Mouse (Mus musculus) embryonic facial prominence, embryonic 10.5 days (tissue): Measurements from ENCODE around the gene Spon1. TPM values are rescaled to one million over a fixed set of nuclear protein-coding genes. Genes with fewer than 3 reads are reported as not detected.
A peak's percentile ranks its signal among the peaks of the same experiment; 100 is the strongest.

Experiments used
- DNase-seq: peaks from one replicate; pipeline ENCODE4 v3.0.0-alpha.2; 2017; ENCODE audit warnings: low spot score
- H3K27ac ChIP-seq: fragments of 300-500 bp; sonication (generic); replicated peaks from 2 replicates; pipeline ENCODE4 v1.5.1; 2016; ENCODE audit warnings: mild to moderate bottlenecking
- H3K27me3 ChIP-seq: fragments of 300-500 bp; sonication (generic); replicated peaks from 2 replicates; pipeline ENCODE4 v1.6.1; 2016; ENCODE audit warnings: low read depth, mild to moderate bottlenecking; ENCODE audit not compliant: poor library complexity, severe bottlenecking
- H3K36me3 ChIP-seq: fragments of 300-500 bp; sonication (generic); replicated peaks from 2 replicates; pipeline ENCODE4 v1.6.1; 2016; ENCODE audit warnings: mild to moderate bottlenecking, moderate library complexity
- H3K4me1 ChIP-seq: fragments of 300-500 bp; sonication (generic); 2 replicates; pipeline ENCODE4 v1.6.1; 2016
- H3K4me3 ChIP-seq: fragments of 300-500 bp; sonication (generic); 2 replicates; pipeline ENCODE4 v1.5.1; 2016; ENCODE audit warnings: mild to moderate bottlenecking, moderate library complexity
- H3K9me3 ChIP-seq: fragments of 300-500 bp; sonication (generic); 2 replicates; pipeline ENCODE4 v1.6.1; 2016; ENCODE audit warnings: mild to moderate bottlenecking
- WGBS: fragments of 180-500 bp; shearing (Covaris S2); methylation state at CpG from one replicate; pipeline ENCODE4 v1.1.7; 2016; 5-methylcytosine and 5-hydroxymethylcytosine counted together
- polyA plus RNA-seq: library from polyadenylated mRNA; unstranded; fragments of >200 nt; fragmentation: Nextera tagmentation; extraction: Ambion mirVana; gene quantifications from 2 replicates; pipeline ENCODE4 v1.2.1, GENCODE M21; 2016

The Spon1 gene
- polyA plus RNA-seq, 1 experiment from 2014 or later: 22.3 TPM

- no peak overlapping the region for H3K4me3 ChIP-seq
- no peak for DNase-seq
- no peaks in the 10 kb centered on the region for H3K36me3 ChIP-seq
- WGBS: 81% methylated on average over 4 of the region's 4 CpGs
- no peaks in the 10 kb centered on the region for H3K27me3 ChIP-seq
- no peak overlapping the region for H3K27ac ChIP-seq
- H3K9me3 ChIP-seq: no peaks in the 10 kb centered on the region
- H3K4me1 ChIP-seq: peaks cover 17% of the 10 kb centered on the region
These were observed 89.6 kb downstream of the Spon1 start for GRCm38 (mm10) chr7:113855396-113855795.

GRCm38 (mm10) chr7:113856067-113856466, 90.3 kb downstream of the Spon1 start:
- no peak for DNase-seq
- no peaks in the 10 kb centered on the region for H3K36me3 ChIP-seq
- H3K27ac ChIP-seq: no peak overlapping the region
- H3K27me3 ChIP-seq: no peaks in the 10 kb centered on the region
- peaks cover 10% of the 10 kb centered on the region for H3K4me1 ChIP-seq
- H3K9me3 ChIP-seq: no peaks in the 10 kb centered on the region
- H3K4me3 ChIP-seq: no peak overlapping the region
- WGBS: 67% methylated on average over 3 of the region's 3 CpGs

- Histone ChIP-seq H3K27ac (no peak overlapping the region), H3K4me1 (no peaks in the 10 kb centered on the region), H3K36me3 (no peaks in the 10 kb centered on the region), H3K27me3 (no peaks in the 10 kb centered on the region), H3K9me3 (no peaks in the 10 kb centered on the region), H3K4me3 (no peak overlapping the region)
- WGBS: 63% methylated on average over 5 of the region's 5 CpGs
- DNase-seq: no peak
These were observed 93.7 kb downstream of the Spon1 start for GRCm38 (mm10) chr7:113859480-113859881.

- DNase-seq: no peak
- Histone ChIP-seq H3K27me3 (no peaks in the 10 kb centered on the region), H3K36me3 (no peaks in the 10 kb centered on the region), H3K9me3 (no peaks in the 10 kb centered on the region), H3K4me1 (no peaks in the 10 kb centered on the region), H3K4me3 (no peak overlapping the region), H3K27ac (no peak overlapping the region)
- WGBS: 93% methylated on average over 4 of the region's 4 CpGs
These were observed 96.2 kb downstream of the Spon1 start for GRCm38 (mm10) chr7:113861964-113862363.

GRCm38 (mm10) chr7:113872846-113873245, 107.0 kb downstream of the Spon1 start:
- Histone ChIP-seq H3K4me1 (no peaks in the 10 kb centered on the region), H3K27me3 (no peaks in the 10 kb centered on the region), H3K27ac (no peak overlapping the region), H3K36me3 (no peaks in the 10 kb centered on the region), H3K9me3 (no peaks in the 10 kb centered on the region), H3K4me3 (no peak overlapping the region)
- WGBS: 83% methylated on average over 1 of the region's 1 CpGs
- no peak for DNase-seq

GRCm38 (mm10) chr7:113877451-113877850, 111.7 kb downstream of the Spon1 start:
- WGBS: 91% methylated on average over 4 of the region's 4 CpGs
- Histone ChIP-seq H3K9me3 (no peaks in the 10 kb centered on the region), H3K27me3 (no peaks in the 10 kb centered on the region), H3K36me3 (no peaks in the 10 kb centered on the region), H3K4me3 (no peak overlapping the region), H3K4me1 (peaks cover 5% of the 10 kb centered on the region; the same call in 1 of the 2 replicates), H3K27ac (no peak overlapping the region)
- DNase-seq: no peak

- 91% methylated on average over 5 of the region's 5 CpGs for WGBS
- no peak for DNase-seq
- no peaks in the 10 kb centered on the region for H3K36me3 ChIP-seq
- no peaks in the 10 kb centered on the region for H3K9me3 ChIP-seq
- H3K27ac ChIP-seq: no peak overlapping the region
- H3K4me1 ChIP-seq: peaks cover 5% of the 10 kb centered on the region; the same call in 1 of the 2 replicates
- no peak overlapping the region for H3K4me3 ChIP-seq
- H3K27me3 ChIP-seq: no peaks in the 10 kb centered on the region
These were observed 112.1 kb downstream of the Spon1 start for GRCm38 (mm10) chr7:113877926-113878325.

GRCm38 (mm10) chr7:113879085-113879501, 113.3 kb downstream of the Spon1 start:
- peaks cover 5% of the 10 kb centered on the region; the same call in 1 of the 2 replicates for H3K4me1 ChIP-seq
- WGBS: 69% methylated on average over 7 of the region's 7 CpGs
- no peak overlapping the region for H3K27ac ChIP-seq
- H3K36me3 ChIP-seq: no peaks in the 10 kb centered on the region
- no peak overlapping the region for H3K4me3 ChIP-seq
- no peaks in the 10 kb centered on the region for H3K9me3 ChIP-seq
- DNase-seq: peak; percentile 18
- H3K27me3 ChIP-seq: no peaks in the 10 kb centered on the region

GRCm38 (mm10) chr7:113880021-113880420, 114.2 kb downstream of the Spon1 start:
- Histone ChIP-seq H3K27me3 (no peaks in the 10 kb centered on the region), H3K9me3 (no peaks in the 10 kb centered on the region), H3K4me3 (no peak overlapping the region), H3K4me1 (peaks cover 5% of the 10 kb centered on the region; the same call in 1 of the 2 replicates), H3K36me3 (no peaks in the 10 kb centered on the region), H3K27ac (no peak overlapping the region)
- 95% methylated on average over 3 of the region's 3 CpGs for WGBS
- no peak for DNase-seq

- peaks cover 4% of the 10 kb centered on the region for H3K9me3 ChIP-seq
- no peaks in the 10 kb centered on the region for H3K27me3 ChIP-seq
- WGBS: 96% methylated on average over 2 of the region's 2 CpGs
- no peak for DNase-seq
- 0 out of 2 replicates have a peak, but pooled peaks cover 4% of the 10 kb centered on the region for H3K36me3 ChIP-seq
- H3K27ac ChIP-seq: no peak overlapping the region
- H3K4me1 ChIP-seq: no peaks in the 10 kb centered on the region
- no peak overlapping the region for H3K4me3 ChIP-seq
These were observed 125.0 kb downstream of the Spon1 start for GRCm38 (mm10) chr7:113890782-113891181.

- Histone ChIP-seq H3K4me1 (no peaks in the 10 kb centered on the region), H3K4me3 (no peak overlapping the region), H3K27me3 (no peaks in the 10 kb centered on the region), H3K27ac (no peak overlapping the region), H3K36me3 (peaks cover 4% of the 10 kb centered on the region; the same call in 1 of the 2 replicates), H3K9me3 (peaks cover 6% of the 10 kb centered on the region)
- DNase-seq: no peak
- WGBS: 94% methylated on average over 6 of the region's 6 CpGs
These were observed 125.7 kb downstream of the Spon1 start for GRCm38 (mm10) chr7:113891491-113891890.

GRCm38 (mm10) chr7:113893944-113894662, 128.3 kb downstream of the Spon1 start:
- Histone ChIP-seq H3K36me3 (peaks cover 4% of the 10 kb centered on the region; the same call in 1 of the 2 replicates), H3K27me3 (no peaks in the 10 kb centered on the region), H3K4me3 (no peak overlapping the region), H3K27ac (no peak overlapping the region), H3K9me3 (peaks cover 6% of the 10 kb centered on the region), H3K4me1 (no peaks in the 10 kb centered on the region)
- WGBS: 88% methylated on average over 7 of the region's 7 CpGs
- DNase-seq: no peak

- DNase-seq: no peak
These were observed 129.5 kb downstream of the Spon1 start for GRCm38 (mm10) chr7:113895266-113895665.

More at GRCm38 (mm10) chr7:113895266-113895665, 129.5 kb downstream of the Spon1 start:
- Histone ChIP-seq H3K36me3 (peaks cover 4% of the 10 kb centered on the region; the same call in 1 of the 2 replicates), H3K9me3 (peaks cover 6% of the 10 kb centered on the region), H3K27ac (no peak overlapping the region), H3K4me3 (no peak overlapping the region), H3K4me1 (no peaks in the 10 kb centered on the region), H3K27me3 (no peaks in the 10 kb centered on the region)
- 79% methylated on average over 5 of the region's 5 CpGs for WGBS
